Mouse (Mus musculus): ENCODE measurements around the gene Xrcc5. TPM values are rescaled to one million over a fixed set of nuclear protein-coding genes. Genes with fewer than 3 reads are reported as not detected.

Gene Xrcc5
- polyA plus RNA-seq, 1 experiment = 19.0 TPM

- Histone ChIP-seq H3K4me3 (replicated peaks; ENCODE audit: control insufficient read depth, low read depth, low read length) (no peak overlapping the region), H3K27ac (ENCODE audit: control insufficient read depth, insufficient read depth, low read depth, low read length, poor library complexity) (no peak overlapping the region), H3K4me1 (ENCODE audit: control insufficient read depth, insufficient read depth, low read length) (no peaks in the 10 kb centered on the region; the same call in 1 of the 2 replicates)
- WGBS = 82% methylated on average over 4 of the region's 4 CpGs
- TF ChIP-seq CTCF (IDR thresholded peaks at IDR 0.05; ENCODE audit: control insufficient read depth, insufficient read depth, low read length) (no peak), POLR2A (IDR thresholded peaks at IDR 0.05; ENCODE audit: borderline replicate concordance, control insufficient read depth, low read depth, low read length) (no peak)
Measured at GRCm38 (mm10) chr1:72288527-72289150, 18.6 kb upstream of the Xrcc5 start.

- 89% methylated on average over 4 of the region's 4 CpGs for WGBS
- Histone ChIP-seq H3K4me1 (ENCODE audit: control insufficient read depth, insufficient read depth, low read length) (no peaks in the 10 kb centered on the region; the same call in 1 of the 2 replicates), H3K27ac (ENCODE audit: control insufficient read depth, insufficient read depth, low read depth, low read length, poor library complexity) (no peak overlapping the region), H3K4me3 (replicated peaks; ENCODE audit: control insufficient read depth, low read depth, low read length) (no peak overlapping the region)
- TF ChIP-seq POLR2A (IDR thresholded peaks at IDR 0.05; ENCODE audit: borderline replicate concordance, control insufficient read depth, low read depth, low read length) (no peak), CTCF (IDR thresholded peaks at IDR 0.05; ENCODE audit: control insufficient read depth, insufficient read depth, low read length) (no peak)
Measured at GRCm38 (mm10) chr1:72290896-72291295, 16.3 kb upstream of the Xrcc5 start.

- TF ChIP-seq CTCF (IDR thresholded peaks at IDR 0.05; ENCODE audit: control insufficient read depth, insufficient read depth, low read length) (no peak), POLR2A (IDR thresholded peaks at IDR 0.05; ENCODE audit: borderline replicate concordance, control insufficient read depth, low read depth, low read length) (no peak)
- H3K27ac ChIP-seq (ENCODE audit: control insufficient read depth, insufficient read depth, low read depth, low read length, poor library complexity) = no peak overlapping the region
- H3K4me3 ChIP-seq (replicated peaks; ENCODE audit: control insufficient read depth, low read depth, low read length) = no peak overlapping the region
- 83% methylated on average over 4 of the region's 4 CpGs for WGBS
- no peaks in the 10 kb centered on the region; the same call in 1 of the 2 replicates for H3K4me1 ChIP-seq (ENCODE audit: control insufficient read depth, insufficient read depth, low read length)
Measured at GRCm38 (mm10) chr1:72291421-72291820, 15.8 kb upstream of the Xrcc5 start.

- no peak overlapping the region for H3K4me3 ChIP-seq (replicated peaks; ENCODE audit: control insufficient read depth, low read depth, low read length)
- no peaks in the 10 kb centered on the region; the same call in 1 of the 2 replicates for H3K4me1 ChIP-seq (ENCODE audit: control insufficient read depth, insufficient read depth, low read length)
- 82% methylated on average over 2 of the region's 2 CpGs for WGBS
- no peak overlapping the region for H3K27ac ChIP-seq (ENCODE audit: control insufficient read depth, insufficient read depth, low read depth, low read length, poor library complexity)
- TF ChIP-seq CTCF (IDR thresholded peaks at IDR 0.05; ENCODE audit: control insufficient read depth, insufficient read depth, low read length) (no peak), POLR2A (IDR thresholded peaks at IDR 0.05; ENCODE audit: borderline replicate concordance, control insufficient read depth, low read depth, low read length) (no peak)
Measured at GRCm38 (mm10) chr1:72291925-72292324, 15.3 kb upstream of the Xrcc5 start.

GRCm38 (mm10) chr1:72293869-72294663, 13.2 kb upstream of the Xrcc5 start:
- H3K4me3 ChIP-seq (replicated peaks; ENCODE audit: control insufficient read depth, low read depth, low read length) = no peak overlapping the region
- H3K4me1 ChIP-seq (ENCODE audit: control insufficient read depth, insufficient read depth, low read length) = no peaks in the 10 kb centered on the region
- TF ChIP-seq POLR2A (IDR thresholded peaks at IDR 0.05; ENCODE audit: borderline replicate concordance, control insufficient read depth, low read depth, low read length) = no peak
- TF ChIP-seq CTCF (IDR thresholded peaks at IDR 0.05; ENCODE audit: control insufficient read depth, insufficient read depth, low read length) = no peak
- no peak overlapping the region for H3K27ac ChIP-seq (ENCODE audit: control insufficient read depth, insufficient read depth, low read depth, low read length, poor library complexity)
- 60% methylated on average over 4 of the region's 4 CpGs for WGBS

GRCm38 (mm10) chr1:72295746-72296145, 11.5 kb upstream of the Xrcc5 start:
- H3K4me3 ChIP-seq (replicated peaks; ENCODE audit: control insufficient read depth, low read depth, low read length) = no peak overlapping the region
- no peak overlapping the region for H3K27ac ChIP-seq (ENCODE audit: control insufficient read depth, insufficient read depth, low read depth, low read length, poor library complexity)
- WGBS = 76% methylated on average over 8 of the region's 8 CpGs
- no peaks in the 10 kb centered on the region for H3K4me1 ChIP-seq (ENCODE audit: control insufficient read depth, insufficient read depth, low read length)
- TF ChIP-seq CTCF (IDR thresholded peaks at IDR 0.05; ENCODE audit: control insufficient read depth, insufficient read depth, low read length) (no peak), POLR2A (IDR thresholded peaks at IDR 0.05; ENCODE audit: borderline replicate concordance, control insufficient read depth, low read depth, low read length) (no peak)

GRCm38 (mm10) chr1:72301845-72302244, 5.4 kb upstream of the Xrcc5 start:
- no peak overlapping the region for H3K4me3 ChIP-seq (replicated peaks; ENCODE audit: control insufficient read depth, low read depth, low read length)
- 79% methylated on average over 1 of the region's 1 CpGs for WGBS
- no peak for TF ChIP-seq POLR2A (IDR thresholded peaks at IDR 0.05; ENCODE audit: borderline replicate concordance, control insufficient read depth, low read depth, low read length)
- no peak for TF ChIP-seq CTCF (IDR thresholded peaks at IDR 0.05; ENCODE audit: control insufficient read depth, insufficient read depth, low read length)
- no peaks in the 10 kb centered on the region for H3K4me1 ChIP-seq (ENCODE audit: control insufficient read depth, insufficient read depth, low read length)
- no peak overlapping the region for H3K27ac ChIP-seq (ENCODE audit: control insufficient read depth, insufficient read depth, low read depth, low read length, poor library complexity)

- H3K4me3 ChIP-seq (replicated peaks; ENCODE audit: control insufficient read depth, low read depth, low read length) = no peak overlapping the region
- no peak overlapping the region for H3K27ac ChIP-seq (ENCODE audit: control insufficient read depth, insufficient read depth, low read depth, low read length, poor library complexity)
- WGBS = 58% methylated on average over 3 of the region's 3 CpGs
- H3K4me1 ChIP-seq (ENCODE audit: control insufficient read depth, insufficient read depth, low read length) = no peaks in the 10 kb centered on the region
- TF ChIP-seq POLR2A (IDR thresholded peaks at IDR 0.05; ENCODE audit: borderline replicate concordance, control insufficient read depth, low read depth, low read length) = no peak
- TF ChIP-seq CTCF (IDR thresholded peaks at IDR 0.05; ENCODE audit: control insufficient read depth, insufficient read depth, low read length) = no peak
Measured at GRCm38 (mm10) chr1:72306241-72306640, 980 bp upstream of the Xrcc5 start.

All from bone marrow, adult 2 months (tissue).